Mouse (Mus musculus) forebrain, embryonic 15.5 days (tissue): ENCODE measurements around the gene H2-Ob. TPM values are rescaled to one million over a fixed set of nuclear protein-coding genes. Genes with fewer than 3 reads are reported as not detected.

Experiments
- ATAC-seq: fragments of 200-750 bp; cut with Nextera tagmentation; replicated peaks from 2 replicates; pipeline ENCODE4 v1.8.0; 2017; ENCODE audit warnings: mild to moderate bottlenecking, moderate TSS enrichment, moderate library complexity
- H3K27ac ChIP-seq: fragments of 300-500 bp; sonication (generic); replicated peaks from 2 replicates; pipeline ENCODE4 v1.5.1; 2015; ENCODE audit warnings: mild to moderate bottlenecking, inconsistent platforms
- H3K27me3 ChIP-seq: fragments of 300-500 bp; sonication (generic); 2 replicates; pipeline ENCODE4 v1.6.1; 2015; ENCODE audit warnings: inconsistent platforms
- H3K36me3 ChIP-seq: fragments of 300-500 bp; sonication (generic); 2 replicates; pipeline ENCODE4 v1.6.1; 2015; ENCODE audit warnings: mild to moderate bottlenecking, inconsistent platforms
- H3K4me1 ChIP-seq: fragments of 300-500 bp; sonication (generic); 2 replicates; pipeline ENCODE4 v1.6.1; 2015; ENCODE audit warnings: inconsistent platforms
- H3K4me2 ChIP-seq: fragments of 300-500 bp; sonication (generic); replicated peaks from 2 replicates; pipeline ENCODE4 v1.6.1; 2015; ENCODE audit warnings: mild to moderate bottlenecking, inconsistent platforms
- H3K4me3 ChIP-seq: fragments of 300-500 bp; sonication (generic); 2 replicates; pipeline ENCODE4 v1.5.1; 2015; ENCODE audit warnings: mild to moderate bottlenecking, inconsistent platforms
- H3K9ac ChIP-seq: fragments of 300-500 bp; sonication (generic); replicated peaks from 2 replicates; pipeline ENCODE4 v1.6.1; 2015; ENCODE audit warnings: mild to moderate bottlenecking, inconsistent platforms
- H3K9me3 ChIP-seq: fragments of 300-500 bp; sonication (generic); 2 replicates; pipeline ENCODE4 v1.6.1; 2016; ENCODE audit warnings: inconsistent platforms
- WGBS: fragments of 180-500 bp; shearing (Covaris S2); methylation state at CpG from one replicate; pipeline ENCODE4 v1.1.7; 2015; ENCODE audit warnings: mixed read lengths; 5-methylcytosine and 5-hydroxymethylcytosine counted together
- polyA plus RNA-seq: library from polyadenylated mRNA; unstranded; fragments of >200 nt; fragmentation: Nextera tagmentation; extraction: Ambion mirVana; gene quantifications from 2 replicates; pipeline ENCODE4 v1.2.1, GENCODE M21; 2015

H2-Ob gene
- polyA plus RNA-seq, 1 experiment from 2014 or later, result not detected

GRCm38 (mm10) chr17:34249878-34250277, 11.2 kb downstream of the H2-Ob start:
- WGBS, result 18% methylated on average over 4 of the region's 4 CpGs
- ATAC-seq, result no peak

GRCm38 (mm10) chr17:34251666-34252065, 13.0 kb downstream of the H2-Ob start:
- ATAC-seq, result no peak
- H3K4me2 ChIP-seq, result no peak overlapping the region
- no peak overlapping the region for H3K9ac ChIP-seq
- H3K4me1 ChIP-seq, result no peaks in the 10 kb centered on the region
- no peaks in the 10 kb centered on the region for H3K9me3 ChIP-seq
- H3K4me3 ChIP-seq, result no peak overlapping the region
- no peak overlapping the region for H3K27ac ChIP-seq
- WGBS, result 49% methylated on average over 4 of the region's 4 CpGs
- no peaks in the 10 kb centered on the region for H3K27me3 ChIP-seq
- no peaks in the 10 kb centered on the region for H3K36me3 ChIP-seq

More at GRCm38 (mm10) chr17:34249878-34250277, 11.2 kb downstream of the H2-Ob start:
- Histone ChIP-seq H3K27me3 (no peaks in the 10 kb centered on the region), H3K36me3 (no peaks in the 10 kb centered on the region), H3K4me1 (no peaks in the 10 kb centered on the region), H3K27ac (no peak overlapping the region), H3K9ac (no peak overlapping the region), H3K4me2 (no peak overlapping the region), H3K4me3 (no peak overlapping the region), H3K9me3 (no peaks in the 10 kb centered on the region)

- H3K4me3 ChIP-seq, result no peak overlapping the region
- no peak overlapping the region for H3K9ac ChIP-seq
- no peak for ATAC-seq
- no peaks in the 10 kb centered on the region for H3K9me3 ChIP-seq
- H3K36me3 ChIP-seq, result no peaks in the 10 kb centered on the region
- no peaks in the 10 kb centered on the region for H3K4me1 ChIP-seq
- no peaks in the 10 kb centered on the region for H3K27me3 ChIP-seq
- H3K4me2 ChIP-seq, result no peak overlapping the region
- no peak overlapping the region for H3K27ac ChIP-seq
- WGBS, result 86% methylated on average over 5 of the region's 5 CpGs
Measured at GRCm38 (mm10) chr17:34256501-34256900, 17.8 kb downstream of the H2-Ob start.

- H3K27ac ChIP-seq, result no peak within 1 kb of the TSS
- H3K27me3 ChIP-seq, result no peaks in the 10 kb centered on the region
- 77% methylated on average over 11 of the region's 11 CpGs for WGBS
- no peak within 1 kb of the TSS for H3K4me3 ChIP-seq
- no peaks in the 10 kb centered on the region for H3K9me3 ChIP-seq
- no peaks in the 10 kb centered on the region for H3K4me1 ChIP-seq
- no peak within 1 kb of the TSS for H3K9ac ChIP-seq
- H3K4me2 ChIP-seq, result no peak within 1 kb of the TSS
- H3K36me3 ChIP-seq, result no peaks in the 10 kb centered on the region
- no peak for ATAC-seq
Measured at GRCm38 (mm10) chr17:34257594-34258375, 19.1 kb downstream of the H2-Ob start, which contains the start of gene H2-Ab1. Gene H2-Ab1 (plus strand): TSS chr17:34257689.

- no peak overlapping the region for H3K4me2 ChIP-seq
- no peak overlapping the region for H3K4me3 ChIP-seq
- peaks cover 21% of the 10 kb centered on the region for H3K4me1 ChIP-seq
- peaks cover 18% of the 10 kb centered on the region for H3K27me3 ChIP-seq
- H3K9me3 ChIP-seq, result no peaks in the 10 kb centered on the region
- H3K9ac ChIP-seq, result no peak overlapping the region
- no peaks in the 10 kb centered on the region for H3K36me3 ChIP-seq
- no peak overlapping the region for H3K27ac ChIP-seq
- no peak for ATAC-seq
- 70% methylated on average over 5 of the region's 5 CpGs for WGBS
Measured at GRCm38 (mm10) chr17:34260551-34260950, 21.8 kb downstream of the H2-Ob start.

- Histone ChIP-seq H3K27ac (no peak overlapping the region), H3K9me3 (no peaks in the 10 kb centered on the region), H3K9ac (no peak overlapping the region), H3K4me2 (no peak overlapping the region), H3K36me3 (no peaks in the 10 kb centered on the region), H3K27me3 (peaks cover 18% of the 10 kb centered on the region), H3K4me1 (peaks cover 21% of the 10 kb centered on the region), H3K4me3 (no peak overlapping the region)
- 25% methylated on average over 4 of the region's 4 CpGs for WGBS
- peak; percentile 56 for ATAC-seq
Measured at GRCm38 (mm10) chr17:34261502-34261901, 22.8 kb downstream of the H2-Ob start.

GRCm38 (mm10) chr17:34263068-34263467, 24.4 kb downstream of the H2-Ob start:
- 1% methylated on average over 8 of the region's 8 CpGs for WGBS
- H3K9ac ChIP-seq, result no peak overlapping the region

GRCm38 (mm10) chr17:34263811-34264371, 25.2 kb downstream of the H2-Ob start:
- peak overlapping the region; percentile 46 for H3K4me3 ChIP-seq
- H3K36me3 ChIP-seq, result no peaks in the 10 kb centered on the region
- peaks cover 21% of the 10 kb centered on the region for H3K4me1 ChIP-seq
- peaks cover 18% of the 10 kb centered on the region for H3K27me3 ChIP-seq
- 5% methylated on average over 14 of the region's 14 CpGs for WGBS
- H3K4me2 ChIP-seq, result peak overlapping the region; percentile 96
- no peak overlapping the region for H3K27ac ChIP-seq
- ATAC-seq, result no peak
- no peaks in the 10 kb centered on the region for H3K9me3 ChIP-seq
- H3K9ac ChIP-seq, result no peak overlapping the region

More at GRCm38 (mm10) chr17:34263068-34263467, 24.4 kb downstream of the H2-Ob start:
- peaks cover 18% of the 10 kb centered on the region for H3K27me3 ChIP-seq
- no peak overlapping the region for H3K27ac ChIP-seq
- H3K9me3 ChIP-seq, result no peaks in the 10 kb centered on the region
- peak overlapping the region; percentile 46 for H3K4me3 ChIP-seq
- H3K4me2 ChIP-seq, result peak overlapping the region; percentile 96
- peaks cover 21% of the 10 kb centered on the region for H3K4me1 ChIP-seq
- no peaks in the 10 kb centered on the region for H3K36me3 ChIP-seq
- peak; percentile 88 for ATAC-seq

- peaks cover 18% of the 10 kb centered on the region for H3K27me3 ChIP-seq
- WGBS, result under 1% methylated on average over 93 of the region's 93 CpGs
- 0 out of 2 replicates have a peak, but pooled peaks have one; percentile 11 for ATAC-seq
Measured at GRCm38 (mm10) chr17:34264452-34265351, 26.0 kb downstream of the H2-Ob start.

GRCm38 (mm10) chr17:34268262-34268661, 29.6 kb downstream of the H2-Ob start:
- 85% methylated on average over 2 of the region's 2 CpGs for WGBS
- no peak overlapping the region for H3K27ac ChIP-seq
- no peak overlapping the region for H3K4me3 ChIP-seq
- peaks cover 16% of the 10 kb centered on the region for H3K27me3 ChIP-seq
- ATAC-seq, result no peak
- H3K9me3 ChIP-seq, result no peaks in the 10 kb centered on the region
- no peak overlapping the region for H3K9ac ChIP-seq
- H3K36me3 ChIP-seq, result no peaks in the 10 kb centered on the region
- H3K4me1 ChIP-seq, result peaks cover 19% of the 10 kb centered on the region
- H3K4me2 ChIP-seq, result no peak overlapping the region

More at GRCm38 (mm10) chr17:34264452-34265351, 26.0 kb downstream of the H2-Ob start:
- H3K4me2 ChIP-seq, result peak overlapping the region; percentile 96
- peaks cover 21% of the 10 kb centered on the region for H3K4me1 ChIP-seq
- H3K9me3 ChIP-seq, result no peaks in the 10 kb centered on the region
- H3K27ac ChIP-seq, result no peak overlapping the region
- H3K9ac ChIP-seq, result peak overlapping the region; percentile 41; the same call in 1 of the 2 replicates
- peak overlapping the region; percentile 46 for H3K4me3 ChIP-seq
- no peaks in the 10 kb centered on the region for H3K36me3 ChIP-seq

- Histone ChIP-seq H3K9me3 (no peaks in the 10 kb centered on the region), H3K4me2 (no peak overlapping the region), H3K4me3 (no peak overlapping the region), H3K9ac (no peak overlapping the region), H3K4me1 (peaks cover 14% of the 10 kb centered on the region), H3K27ac (no peak overlapping the region), H3K27me3 (peaks cover 12% of the 10 kb centered on the region), H3K36me3 (no peaks in the 10 kb centered on the region)
- 86% methylated on average over 2 of the region's 2 CpGs for whole genome bisulfite sequencing
- ATAC-seq, result no peak
Measured at GRCm38 (mm10) chr17:34268748-34269147, 30.0 kb downstream of the H2-Ob start.
